Comparison of ENCODE assay signal across 11 mouse cellular contexts in genomic region chr15:96802034-96802728, GRCm38 (mm10).
DNase-seq lines count a peak whose midpoint lies in the region; ATAC-seq and TF ChIP-seq lines count a peak whose summit lies in the region.
"Had no signal": no experiment of that assay in that cellular context is flagged by ENCODE, and none has a peak within 500 bp of the region (broad histone marks: within the 10 kb centered on the region; RNA-seq: fewer than 3 reads in every experiment).

No protein-coding gene starts in this region.

- no peak overlapping the region for H3K4me3 ChIP-seq in heart, embryonic 15.5 days
- H3K4me3 ChIP-seq in lung, embryonic 16.5 days (ENCODE audit: low read length): no peak overlapping the region
- H3K4me3 ChIP-seq in hindbrain, postnatal 0 days (ENCODE audit: low read length): no peak overlapping the region
- no peak overlapping the region for H3K4me3 ChIP-seq in forebrain, embryonic 10.5 days
- H3K4me3 ChIP-seq in hindbrain, embryonic 16.5 days (ENCODE audit: low read length): no peak overlapping the region
- H3K4me3 ChIP-seq: neural tube, embryonic 12.5 days had no signal

- peaks cover 27% of the 10 kb centered on the region for H3K4me1 ChIP-seq in heart, embryonic 15.5 days (replicated peaks)
- peaks cover 22% of the 10 kb centered on the region for H3K4me1 ChIP-seq in lung, embryonic 16.5 days (replicated peaks; ENCODE audit: control insufficient read depth, insufficient read depth, low read length)
- H3K4me1 ChIP-seq in hindbrain, postnatal 0 days (ENCODE audit: insufficient read depth, low read length): no peaks in the 10 kb centered on the region
- no peaks in the 10 kb centered on the region for H3K4me1 ChIP-seq in forebrain, embryonic 10.5 days
- no peaks in the 10 kb centered on the region for H3K4me1 ChIP-seq in hindbrain, embryonic 16.5 days (ENCODE audit: control insufficient read depth, insufficient read depth, low read depth, low read length)
- H3K4me1 ChIP-seq: neural tube, embryonic 12.5 days had no signal

- no peak; the same call in 1 of the 2 replicates for ATAC-seq in heart, embryonic 15.5 days (replicated peaks; ENCODE audit: insufficient number of reproducible peaks, insufficient read depth, low FRiP score, low read depth)
- peak; percentile 83 for ATAC-seq in lung, embryonic 16.5 days (ENCODE audit: low read depth)
- no peak for ATAC-seq in hindbrain, postnatal 0 days
- no peak for ATAC-seq in hindbrain, embryonic 16.5 days

- no peaks in the 10 kb centered on the region for H3K9me3 ChIP-seq in heart, embryonic 15.5 days (replicated peaks)
- H3K9me3 ChIP-seq in lung, embryonic 16.5 days (ENCODE audit: control insufficient read depth, low read length): no peaks in the 10 kb centered on the region
- no peaks in the 10 kb centered on the region for H3K9me3 ChIP-seq in hindbrain, postnatal 0 days (ENCODE audit: low read length)
- no peaks in the 10 kb centered on the region; the same call in 1 of the 2 replicates for H3K9me3 ChIP-seq in forebrain, embryonic 10.5 days
- H3K9me3 ChIP-seq in hindbrain, embryonic 16.5 days (ENCODE audit: control insufficient read depth, low read length): no peaks in the 10 kb centered on the region
- H3K9me3 ChIP-seq: neural tube, embryonic 12.5 days had no signal

- no peaks in the 10 kb centered on the region for H3K27me3 ChIP-seq in heart, embryonic 15.5 days
- H3K27me3 ChIP-seq in lung, embryonic 16.5 days (ENCODE audit: control insufficient read depth, insufficient read depth, low read depth, low read length): no peaks in the 10 kb centered on the region
- H3K27me3 ChIP-seq in hindbrain, postnatal 0 days (ENCODE audit: insufficient read depth, low read length): no peaks in the 10 kb centered on the region
- no peaks in the 10 kb centered on the region for H3K27me3 ChIP-seq in forebrain, embryonic 10.5 days (ENCODE audit: poor library complexity, severe bottlenecking)
- H3K27me3 ChIP-seq in hindbrain, embryonic 16.5 days (replicated peaks; ENCODE audit: control insufficient read depth, insufficient read depth, low read length): no peaks in the 10 kb centered on the region
- H3K27me3 ChIP-seq: neural tube, embryonic 12.5 days had no signal

- H3K27ac ChIP-seq in heart, embryonic 15.5 days: peak overlapping the region; percentile 67
- H3K27ac ChIP-seq in lung, embryonic 16.5 days (ENCODE audit: low read length): peak overlapping the region; percentile 76
- H3K27ac ChIP-seq in hindbrain, postnatal 0 days: no peak overlapping the region
- H3K27ac ChIP-seq in forebrain, embryonic 10.5 days: no peak overlapping the region
- no peak overlapping the region for H3K27ac ChIP-seq in hindbrain, embryonic 16.5 days (ENCODE audit: low read depth, low read length)
- H3K27ac ChIP-seq: neural tube, embryonic 12.5 days had no signal

- no peak overlapping the region for H3K4me2 ChIP-seq in heart, embryonic 15.5 days
- no peak overlapping the region for H3K4me2 ChIP-seq in lung, embryonic 16.5 days (ENCODE audit: low read depth, low read length)
- H3K4me2 ChIP-seq in hindbrain, postnatal 0 days (ENCODE audit: low read depth, low read length): no peak overlapping the region
- no peak overlapping the region for H3K4me2 ChIP-seq in hindbrain, embryonic 16.5 days (ENCODE audit: low read length)
- H3K4me2 ChIP-seq: neural tube, embryonic 12.5 days had no signal

- DNase-seq in urinary bladder, postnatal 14 days (ENCODE audit: low spot score): peak; percentile 89
- no peak for DNase-seq in urinary bladder, adult 2 months (ENCODE audit: low spot score)
- no peak for DNase-seq in hindbrain, postnatal 0 days (ENCODE audit: low spot score)
- DNase-seq in retina, embryonic 14.5 days (ENCODE audit: low spot score): no peak
- DNase-seq in forebrain, embryonic 10.5 days (ENCODE audit: extremely low spot score, low spot score): no peak
- DNase-seq: embryo, embryonic 11 days; gastrocnemius, postnatal 25 days had no signal

- 40% methylated on average over 9 of the region's 9 CpGs for WGBS in heart, embryonic 15.5 days
- WGBS in lung, embryonic 16.5 days: 36% methylated on average over 9 of the region's 9 CpGs
- WGBS in hindbrain, postnatal 0 days: 78% methylated on average over 9 of the region's 9 CpGs
- 84% methylated on average over 9 of the region's 9 CpGs for WGBS in forebrain, embryonic 10.5 days
- 87% methylated on average over 9 of the region's 9 CpGs for WGBS in hindbrain, embryonic 16.5 days

- H3K9ac ChIP-seq in heart, embryonic 15.5 days: no peak overlapping the region
- H3K9ac ChIP-seq in lung, embryonic 16.5 days (ENCODE audit: low read length): no peak overlapping the region
- no peak overlapping the region for H3K9ac ChIP-seq in hindbrain, postnatal 0 days (replicated peaks; ENCODE audit: low read length)
- no peak overlapping the region for H3K9ac ChIP-seq in hindbrain, embryonic 16.5 days (ENCODE audit: low read depth, low read length)
- H3K9ac ChIP-seq: neural tube, embryonic 12.5 days had no signal

- TF ChIP-seq CTCF in hindbrain, postnatal 0 days (IDR thresholded peaks at IDR 0.05; ENCODE audit: low read depth): no peak

- H3K36me3 ChIP-seq in heart, embryonic 15.5 days: no peaks in the 10 kb centered on the region
- H3K36me3 ChIP-seq in lung, embryonic 16.5 days (ENCODE audit: control insufficient read depth, insufficient read depth, low read length): no peaks in the 10 kb centered on the region
- no peaks in the 10 kb centered on the region for H3K36me3 ChIP-seq in hindbrain, postnatal 0 days (ENCODE audit: insufficient read depth, low read length)
- H3K36me3 ChIP-seq in forebrain, embryonic 10.5 days (replicated peaks): no peaks in the 10 kb centered on the region
- no peaks in the 10 kb centered on the region for H3K36me3 ChIP-seq in hindbrain, embryonic 16.5 days (ENCODE audit: control insufficient read depth, insufficient read depth, low read length)
- H3K36me3 ChIP-seq: neural tube, embryonic 12.5 days had no signal

Comparison
In these comparisons a context has a peak if more than half of its experiments do, and no peak if none do; other contexts are left out.
1. H3K27ac ChIP-seq: peak in heart, embryonic 15.5 days (single experiment) and lung, embryonic 16.5 days (single experiment); none in hindbrain, postnatal 0 days (single experiment), forebrain, embryonic 10.5 days (single experiment) and hindbrain, embryonic 16.5 days (single experiment).